24 mouse cellular contexts compared by ENCODE assay signal in genomic region chr9:56609486-56609885, GRCm38 (mm10).
A peak's percentile ranks its signal among the peaks of the same experiment; 100 is the strongest.
DNase-seq lines count a peak whose midpoint lies in the region; ATAC-seq lines count a peak whose summit lies in the region.
"Had no signal": no experiment of that assay in that cellular context is flagged by ENCODE, and none has a peak within 500 bp of the region (broad histone marks: within the 10 kb centered on the region; RNA-seq: fewer than 3 reads in every experiment).

No protein-coding gene starts in this region.

- H3K36me3 ChIP-seq in hindbrain, embryonic 10.5 days: no peaks in the 10 kb centered on the region
- H3K36me3 ChIP-seq in hindbrain, embryonic 11.5 days (ENCODE audit: control insufficient read depth, insufficient read depth, low read length): no peaks in the 10 kb centered on the region
- no peaks in the 10 kb centered on the region for H3K36me3 ChIP-seq in hindbrain, embryonic 15.5 days
- H3K36me3 ChIP-seq in midbrain, embryonic 13.5 days: no peaks in the 10 kb centered on the region
- H3K36me3 ChIP-seq: embryonic facial prominence, embryonic 13.5 days; heart, embryonic 13.5 days had no signal

- peak overlapping the region; percentile 54; the same call in 1 of the 2 replicates for H3K27ac ChIP-seq in hindbrain, embryonic 10.5 days
- H3K27ac ChIP-seq in hindbrain, embryonic 11.5 days (ENCODE audit: low read depth, low read length): no peak overlapping the region
- H3K27ac ChIP-seq in hindbrain, embryonic 15.5 days (replicated peaks): peak overlapping the region; percentile 15; the same call in 1 of the 2 replicates
- peak overlapping the region; percentile 74; the same call in 1 of the 2 replicates for H3K27ac ChIP-seq in midbrain, embryonic 13.5 days
- H3K27ac ChIP-seq: embryonic facial prominence, embryonic 13.5 days; heart, embryonic 13.5 days had no signal

- no peaks in the 10 kb centered on the region for H3K9me3 ChIP-seq in hindbrain, embryonic 10.5 days
- no peaks in the 10 kb centered on the region for H3K9me3 ChIP-seq in hindbrain, embryonic 11.5 days (ENCODE audit: control insufficient read depth, low read length)
- no peaks in the 10 kb centered on the region for H3K9me3 ChIP-seq in hindbrain, embryonic 15.5 days
- no peaks in the 10 kb centered on the region for H3K9me3 ChIP-seq in midbrain, embryonic 13.5 days
- H3K9me3 ChIP-seq: embryonic facial prominence, embryonic 13.5 days; heart, embryonic 13.5 days had no signal

- H3K9ac ChIP-seq in hindbrain, embryonic 11.5 days (ENCODE audit: low read depth, low read length): no peak overlapping the region
- H3K9ac ChIP-seq in hindbrain, embryonic 15.5 days: no peak overlapping the region
- H3K9ac ChIP-seq in midbrain, embryonic 13.5 days (replicated peaks): no peak overlapping the region
- H3K9ac ChIP-seq: embryonic facial prominence, embryonic 13.5 days; heart, embryonic 13.5 days; liver, postnatal 0 days had no signal

- ATAC-seq in hindbrain, embryonic 11.5 days (ENCODE audit: low FRiP score): no peak
- ATAC-seq in hindbrain, embryonic 15.5 days (ENCODE audit: low FRiP score, low read depth): no peak
- ATAC-seq in midbrain, embryonic 13.5 days: peak; percentile 58
- ATAC-seq: forebrain, embryonic 16.5 days; liver, postnatal 0 days; lung, postnatal 0 days; Patski had no signal

- H3K4me1 ChIP-seq in hindbrain, embryonic 10.5 days (replicated peaks): peaks cover 58% of the 10 kb centered on the region
- peaks cover 8% of the 10 kb centered on the region; the same call in 1 of the 2 replicates for H3K4me1 ChIP-seq in hindbrain, embryonic 11.5 days (replicated peaks; ENCODE audit: control insufficient read depth, insufficient read depth, low read length)
- peaks cover 40% of the 10 kb centered on the region for H3K4me1 ChIP-seq in hindbrain, embryonic 15.5 days (replicated peaks)
- peaks cover 58% of the 10 kb centered on the region for H3K4me1 ChIP-seq in midbrain, embryonic 13.5 days (replicated peaks)

- 6% methylated on average over 5 of the region's 5 CpGs for WGBS in hindbrain, embryonic 10.5 days
- 6% methylated on average over 5 of the region's 5 CpGs for WGBS in hindbrain, embryonic 11.5 days
- 9% methylated on average over 5 of the region's 5 CpGs for WGBS in hindbrain, embryonic 15.5 days
- 4% methylated on average over 5 of the region's 5 CpGs for WGBS in midbrain, embryonic 13.5 days

- no peak for DNase-seq in hindbrain, embryonic 10.5 days (ENCODE audit: low spot score)
- no peak for DNase-seq in hindbrain, embryonic 11.5 days (ENCODE audit: low spot score)
- peak; percentile 77 for DNase-seq in retina, postnatal 1 day
- no peak for DNase-seq in thymus, adult 18-20 months
- DNase-seq in kidney, postnatal 14 days: no peak
- no peak for DNase-seq in spleen, postnatal 14 days (ENCODE audit: low spot score in 2 of 2)
- DNase-seq: adrenal gland, postnatal 36 days; cerebellum, adult 11 months; gastrocnemius, postnatal 14 days; heart, adult 18-20 months; heart, postnatal 14 days; kidney, adult 18-20 months; layer of hippocampus, postnatal 36 days; liver, postnatal 0 days; right cerebral cortex, adult 18-20 months; thymus, adult 2 months had no signal

- H3K27me3 ChIP-seq in hindbrain, embryonic 10.5 days (ENCODE audit: insufficient read depth, poor library complexity, severe bottlenecking): peaks cover 42% of the 10 kb centered on the region
- H3K27me3 ChIP-seq in hindbrain, embryonic 11.5 days (ENCODE audit: control insufficient read depth, insufficient read depth, low read length): no peaks in the 10 kb centered on the region
- H3K27me3 ChIP-seq in hindbrain, embryonic 15.5 days: no peaks in the 10 kb centered on the region
- H3K27me3 ChIP-seq in midbrain, embryonic 13.5 days: no peaks in the 10 kb centered on the region

- H3K4me2 ChIP-seq in hindbrain, embryonic 11.5 days (replicated peaks; ENCODE audit: low read depth, low read length): no peak overlapping the region
- H3K4me2 ChIP-seq in hindbrain, embryonic 15.5 days: no peak overlapping the region
- no peak overlapping the region for H3K4me2 ChIP-seq in midbrain, embryonic 13.5 days (replicated peaks)
- H3K4me2 ChIP-seq: embryonic facial prominence, embryonic 13.5 days; heart, embryonic 13.5 days had no signal

- no peak overlapping the region for H3K4me3 ChIP-seq in hindbrain, embryonic 10.5 days
- H3K4me3 ChIP-seq in hindbrain, embryonic 11.5 days (ENCODE audit: low read depth, low read length): no peak overlapping the region
- H3K4me3 ChIP-seq in hindbrain, embryonic 15.5 days: no peak overlapping the region
- no peak overlapping the region for H3K4me3 ChIP-seq in midbrain, embryonic 13.5 days (replicated peaks)
- H3K4me3 ChIP-seq: embryonic facial prominence, embryonic 13.5 days; erythroblast, embryonic 14.5 days; heart, embryonic 13.5 days had no signal
